Mouse (Mus musculus) kidney, embryonic 14.5 days (tissue): ENCODE data around the gene Nfatc2. TPM values are rescaled to one million over a fixed set of nuclear protein-coding genes. Genes with fewer than 3 reads are reported as not detected.
A peak's percentile ranks its signal among the peaks of the same experiment; 100 is the strongest.

Experiments
- ATAC-seq: fragments of 200-750 bp; cut with Nextera tagmentation; 2 replicates; pipeline ENCODE4 v1.8.0; 2017; ENCODE audit warnings: moderate number of reproducible peaks, mild to moderate bottlenecking, moderate TSS enrichment, moderate library complexity; ENCODE audit not compliant: low FRiP score, low TSS enrichment
- H3K27ac ChIP-seq: fragments of 300-500 bp; sonication (generic); 2 replicates; pipeline ENCODE4 v1.5.1; 2014; ENCODE audit warnings: low read depth, mild to moderate bottlenecking, low read length, moderate library complexity, mixed read lengths
- H3K27me3 ChIP-seq: fragments of 300-500 bp; sonication (generic); 2 replicates; pipeline ENCODE4 v1.6.1; 2014; ENCODE audit warnings: mild to moderate bottlenecking, low read length; ENCODE audit not compliant: control insufficient read depth, insufficient read depth
- H3K36me3 ChIP-seq: fragments of 300-500 bp; sonication (generic); 2 replicates; pipeline ENCODE4 v1.6.1; 2014; ENCODE audit warnings: low read length, mixed read lengths; ENCODE audit not compliant: control insufficient read depth, insufficient read depth
- H3K4me1 ChIP-seq: fragments of 300-500 bp; sonication (generic); 2 replicates; pipeline ENCODE4 v1.6.1; 2014; ENCODE audit warnings: low read length, mixed read lengths; ENCODE audit not compliant: control insufficient read depth, insufficient read depth
- H3K4me2 ChIP-seq: fragments of 300-500 bp; sonication (generic); replicated peaks from 2 replicates; pipeline ENCODE4 v1.6.1; 2014; ENCODE audit warnings: low read depth, mild to moderate bottlenecking, low read length
- H3K4me3 ChIP-seq: fragments of 300-500 bp; sonication (generic); 2 replicates; pipeline ENCODE4 v1.5.1; 2014; ENCODE audit warnings: mild to moderate bottlenecking, low read length
- H3K9ac ChIP-seq: fragments of 300-500 bp; sonication (generic); 2 replicates; pipeline ENCODE4 v1.6.1; 2014; ENCODE audit warnings: low read depth, mild to moderate bottlenecking, low read length, moderate library complexity
- H3K9me3 ChIP-seq: fragments of 300-500 bp; sonication (generic); 2 replicates; pipeline ENCODE4 v1.6.1; 2016; ENCODE audit warnings: low read length; ENCODE audit not compliant: control insufficient read depth
- WGBS: fragments of 180-500 bp; shearing (Covaris S2); extraction: QIAGEN DNeasy Blood & Tissue Kit; methylation state at CpG from one replicate; pipeline ENCODE4 v1.1.7; 2014; 5-methylcytosine and 5-hydroxymethylcytosine counted together
- polyA plus RNA-seq: library from polyadenylated mRNA; unstranded; fragments of >200 nt; fragmentation: Nextera tagmentation; extraction: Ambion mirVana; gene quantifications from 2 replicates; pipeline ENCODE4 v1.2.1, GENCODE M21; 2014

Nfatc2 gene
- polyA plus RNA-seq, 1 experiment from 2014 or later: 2.7 TPM

- Histone ChIP-seq H3K9ac (0 out of 2 replicates have a peak overlapping the region, but pooled peaks have one; percentile 7), H3K4me2 (peak overlapping the region; percentile 30), H3K27me3 (no peaks in the 10 kb centered on the region), H3K4me1 (peaks cover 12% of the 10 kb centered on the region), H3K9me3 (no peaks in the 10 kb centered on the region), H3K27ac (peak overlapping the region; percentile 63; the same call in 1 of the 2 replicates), H3K4me3 (peak overlapping the region; percentile 9; the same call in 1 of the 2 replicates), H3K36me3 (no peaks in the 10 kb centered on the region)
- peak; percentile 11; the same call in 1 of the 2 replicates for ATAC-seq
- 12% methylated on average over 17 of the region's 17 CpGs for whole genome bisulfite sequencing
Measured at GRCm38 (mm10) chr2:168525391-168526154, 75.9 kb downstream of the Nfatc2 start.

- H3K4me1 ChIP-seq: peaks cover 12% of the 10 kb centered on the region
- no peaks in the 10 kb centered on the region for H3K27me3 ChIP-seq
- H3K27ac ChIP-seq: peak overlapping the region; percentile 63; the same call in 1 of the 2 replicates
- H3K4me3 ChIP-seq: peak overlapping the region; percentile 9; the same call in 1 of the 2 replicates
- H3K36me3 ChIP-seq: no peaks in the 10 kb centered on the region
- H3K9ac ChIP-seq: 0 out of 2 replicates have a peak overlapping the region, but pooled peaks have one; percentile 7
- 2% methylated on average over 13 of the region's 13 CpGs for WGBS
- H3K4me2 ChIP-seq: peak overlapping the region; percentile 30
- H3K9me3 ChIP-seq: no peaks in the 10 kb centered on the region
- peak; percentile 94 for ATAC-seq
Measured at GRCm38 (mm10) chr2:168524905-168525381, 76.5 kb downstream of the Nfatc2 start.

- Histone ChIP-seq H3K9ac (no peak overlapping the region), H3K4me2 (no peak overlapping the region), H3K4me3 (no peak overlapping the region), H3K4me1 (peaks cover 12% of the 10 kb centered on the region), H3K27ac (no peak overlapping the region), H3K36me3 (no peaks in the 10 kb centered on the region), H3K9me3 (no peaks in the 10 kb centered on the region), H3K27me3 (no peaks in the 10 kb centered on the region)
- no peak for ATAC-seq
- 87% methylated on average over 3 of the region's 3 CpGs for WGBS
Measured at GRCm38 (mm10) chr2:168522247-168522646, 79.2 kb downstream of the Nfatc2 start.

- no peak overlapping the region for H3K9ac ChIP-seq
- H3K4me1 ChIP-seq: peaks cover 8% of the 10 kb centered on the region
- ATAC-seq: no peak
- H3K27ac ChIP-seq: no peak overlapping the region
- no peaks in the 10 kb centered on the region for H3K27me3 ChIP-seq
- no peaks in the 10 kb centered on the region for H3K36me3 ChIP-seq
- no peak overlapping the region for H3K4me3 ChIP-seq
- no peak overlapping the region for H3K4me2 ChIP-seq
- 95% methylated on average over 7 of the region's 7 CpGs for WGBS
- H3K9me3 ChIP-seq: no peaks in the 10 kb centered on the region
Measured at GRCm38 (mm10) chr2:168520771-168521170, 80.7 kb downstream of the Nfatc2 start.

GRCm38 (mm10) chr2:168519589-168519988 is 81.9 kb downstream of the Nfatc2 start:
- Histone ChIP-seq H3K4me1 (no peaks in the 10 kb centered on the region), H3K4me3 (no peak overlapping the region), H3K4me2 (no peak overlapping the region), H3K27me3 (no peaks in the 10 kb centered on the region), H3K27ac (no peak overlapping the region), H3K36me3 (no peaks in the 10 kb centered on the region), H3K9me3 (no peaks in the 10 kb centered on the region), H3K9ac (no peak overlapping the region)
- WGBS: 59% methylated on average over 8 of the region's 8 CpGs
- no peak for ATAC-seq

- Histone ChIP-seq H3K4me1 (no peaks in the 10 kb centered on the region), H3K36me3 (no peaks in the 10 kb centered on the region), H3K27me3 (no peaks in the 10 kb centered on the region), H3K9ac (no peak overlapping the region), H3K27ac (no peak overlapping the region), H3K4me3 (no peak overlapping the region), H3K9me3 (no peaks in the 10 kb centered on the region), H3K4me2 (no peak overlapping the region)
- no peak for ATAC-seq
- WGBS: 59% methylated on average over 15 of the region's 15 CpGs
Measured at GRCm38 (mm10) chr2:168518256-168518659, 83.2 kb downstream of the Nfatc2 start.

GRCm38 (mm10) chr2:168517774-168518173 is 83.7 kb downstream of the Nfatc2 start:
- Histone ChIP-seq H3K27ac (no peak overlapping the region), H3K4me1 (no peaks in the 10 kb centered on the region), H3K36me3 (no peaks in the 10 kb centered on the region), H3K4me2 (no peak overlapping the region), H3K9ac (no peak overlapping the region), H3K27me3 (no peaks in the 10 kb centered on the region), H3K4me3 (no peak overlapping the region), H3K9me3 (no peaks in the 10 kb centered on the region)
- no peak for ATAC-seq
- WGBS: 84% methylated on average over 7 of the region's 7 CpGs

GRCm38 (mm10) chr2:168516717-168517116 is 84.7 kb downstream of the Nfatc2 start:
- no peaks in the 10 kb centered on the region for H3K4me1 ChIP-seq
- H3K36me3 ChIP-seq: no peaks in the 10 kb centered on the region
- H3K4me3 ChIP-seq: no peak overlapping the region
- no peak overlapping the region for H3K27ac ChIP-seq
- peaks cover 1% of the 10 kb centered on the region; the same call in 1 of the 2 replicates for H3K9me3 ChIP-seq
- H3K9ac ChIP-seq: no peak overlapping the region
- WGBS: 88% methylated on average over 7 of the region's 7 CpGs
- no peak overlapping the region for H3K4me2 ChIP-seq
- no peaks in the 10 kb centered on the region for H3K27me3 ChIP-seq
- ATAC-seq: no peak

GRCm38 (mm10) chr2:168515466-168515865 is 86.0 kb downstream of the Nfatc2 start:
- H3K4me2 ChIP-seq: no peak overlapping the region
- 81% methylated on average over 4 of the region's 4 CpGs for WGBS
- H3K36me3 ChIP-seq: no peaks in the 10 kb centered on the region
- peaks cover 4% of the 10 kb centered on the region; the same call in 1 of the 2 replicates for H3K9me3 ChIP-seq
- H3K9ac ChIP-seq: no peak overlapping the region
- no peaks in the 10 kb centered on the region for H3K4me1 ChIP-seq
- no peak for ATAC-seq
- no peak overlapping the region for H3K27ac ChIP-seq
- H3K4me3 ChIP-seq: no peak overlapping the region
- H3K27me3 ChIP-seq: no peaks in the 10 kb centered on the region
